Mouse (Mus musculus) stomach, postnatal 0 days (tissue): ENCODE measurements around the gene Nckap5l.

ENCODE experiments used
- CTCF ChIP-seq: IDR thresholded peaks from 2 replicates; pipeline ENCODE4 v1.5.1; 2016; ENCODE audit warnings: antibody characterized with exemption, low read depth, mild to moderate bottlenecking, moderate library complexity
- EP300 ChIP-seq: optimal IDR thresholded peaks from 2 replicates; pipeline ENCODE3; 2016; ENCODE audit warnings: antibody characterized with exemption

GRCm38 (mm10) chr15:99445567-99445966 is 12.0 kb downstream of the Nckap5l start:
- no peak for TF ChIP-seq EP300
- TF ChIP-seq CTCF, result no peak
